ENCODE assay signal across 14 mouse cellular contexts in the genomic region with DNA sequence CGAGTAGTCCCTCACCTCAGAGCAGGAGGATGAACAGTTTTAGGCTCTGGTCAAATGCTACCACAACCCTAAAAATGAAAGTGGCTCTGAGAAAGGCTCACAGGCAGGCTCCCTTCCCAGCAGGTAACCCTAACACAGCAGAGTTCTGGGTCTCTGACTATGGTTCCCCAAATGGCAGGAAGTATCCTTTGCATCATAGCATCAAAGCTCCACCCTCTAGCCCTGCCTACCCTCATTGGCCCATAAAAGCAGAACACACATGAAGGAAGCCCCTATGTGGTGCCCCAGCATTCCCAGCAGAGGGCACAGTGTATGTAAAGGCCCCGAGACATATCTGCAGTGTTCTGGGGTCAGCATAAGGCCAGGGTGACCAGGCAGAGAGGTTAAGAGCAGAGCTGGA.
DNase-seq lines count a peak whose midpoint lies in the region; ATAC-seq and TF ChIP-seq lines count a peak whose summit lies in the region.
"Had no signal": no experiment of that assay in that cellular context is flagged by ENCODE, and none has a peak within 500 bp of the region (broad histone marks: within the 10 kb centered on the region; RNA-seq: fewer than 3 reads in every experiment).

No protein-coding gene starts in this region.

- H3K9ac ChIP-seq in intestine, postnatal 0 days (ENCODE audit: low read depth, low read length) = no peak overlapping the region
- no peak overlapping the region for H3K9ac ChIP-seq in intestine, embryonic 15.5 days
- no peak overlapping the region for H3K9ac ChIP-seq in stomach, postnatal 0 days (ENCODE audit: low read length)
- H3K9ac ChIP-seq in forebrain, embryonic 16.5 days (replicated peaks; ENCODE audit: low read depth, low read length) = no peak overlapping the region
- no peak overlapping the region for H3K9ac ChIP-seq in midbrain, embryonic 15.5 days
- H3K9ac ChIP-seq: heart, embryonic 13.5 days; hindbrain, embryonic 15.5 days; limb, embryonic 15.5 days; midbrain, embryonic 12.5 days; neural tube, embryonic 13.5 days had no signal

- no peak for TF ChIP-seq EP300 in stomach, postnatal 0 days (optimal IDR thresholded peaks at IDR 0.05)

- H3K27me3 ChIP-seq in intestine, postnatal 0 days (replicated peaks; ENCODE audit: control insufficient read depth, insufficient read depth, low read length) = no peaks in the 10 kb centered on the region
- H3K27me3 ChIP-seq in intestine, embryonic 15.5 days (replicated peaks) = no peaks in the 10 kb centered on the region
- H3K27me3 ChIP-seq in stomach, postnatal 0 days (ENCODE audit: control insufficient read depth, insufficient read depth, low read length) = no peaks in the 10 kb centered on the region
- H3K27me3 ChIP-seq in cerebellum, adult 2 months (ENCODE audit: control insufficient read depth, insufficient read depth, low read length) = no peaks in the 10 kb centered on the region
- no peaks in the 10 kb centered on the region for H3K27me3 ChIP-seq in forebrain, embryonic 16.5 days (replicated peaks; ENCODE audit: control insufficient read depth, insufficient read depth, low read length)
- no peaks in the 10 kb centered on the region for H3K27me3 ChIP-seq in midbrain, embryonic 15.5 days (replicated peaks)
- H3K27me3 ChIP-seq: heart, embryonic 13.5 days; hindbrain, embryonic 15.5 days; limb, embryonic 15.5 days; midbrain, embryonic 12.5 days; neural tube, embryonic 13.5 days had no signal

- H3K27ac ChIP-seq in intestine, postnatal 0 days (ENCODE audit: low read depth, low read length) = no peak overlapping the region
- no peak overlapping the region for H3K27ac ChIP-seq in intestine, embryonic 15.5 days
- H3K27ac ChIP-seq in bone marrow, adult 2 months (ENCODE audit: control insufficient read depth, insufficient read depth, low read depth, low read length, poor library complexity) = peak overlapping the region; percentile 57; the same call in 1 of the 2 replicates
- H3K27ac ChIP-seq in stomach, postnatal 0 days (replicated peaks) = no peak overlapping the region
- no peak overlapping the region for H3K27ac ChIP-seq in cerebellum, adult 2 months (ENCODE audit: insufficient read depth, low read length)
- no peak overlapping the region for H3K27ac ChIP-seq in forebrain, embryonic 16.5 days (ENCODE audit: low read length)
- H3K27ac ChIP-seq in midbrain, embryonic 15.5 days = no peak overlapping the region
- H3K27ac ChIP-seq: heart, embryonic 13.5 days; hindbrain, embryonic 15.5 days; limb, embryonic 15.5 days; midbrain, embryonic 12.5 days; neural tube, embryonic 13.5 days had no signal

- no peaks in the 10 kb centered on the region for H3K4me1 ChIP-seq in intestine, postnatal 0 days (replicated peaks; ENCODE audit: control insufficient read depth, insufficient read depth, low read length)
- H3K4me1 ChIP-seq in intestine, embryonic 15.5 days (replicated peaks) = no peaks in the 10 kb centered on the region; the same call in 1 of the 2 replicates
- H3K4me1 ChIP-seq in bone marrow, adult 2 months (ENCODE audit: control insufficient read depth, insufficient read depth, low read length) = no peaks in the 10 kb centered on the region; the same call in 1 of the 2 replicates
- no peaks in the 10 kb centered on the region for H3K4me1 ChIP-seq in stomach, postnatal 0 days (replicated peaks; ENCODE audit: control insufficient read depth, insufficient read depth)
- no peaks in the 10 kb centered on the region for H3K4me1 ChIP-seq in cerebellum, adult 2 months (ENCODE audit: control insufficient read depth, insufficient read depth, low read length)
- peaks cover 8% of the 10 kb centered on the region for H3K4me1 ChIP-seq in forebrain, embryonic 16.5 days (replicated peaks; ENCODE audit: control insufficient read depth, insufficient read depth, low read length)
- no peaks in the 10 kb centered on the region for H3K4me1 ChIP-seq in midbrain, embryonic 15.5 days
- H3K4me1 ChIP-seq: limb, embryonic 15.5 days had no signal

- TF ChIP-seq POLR2A in bone marrow, adult 2 months (IDR thresholded peaks at IDR 0.05; ENCODE audit: borderline replicate concordance, control insufficient read depth, low read depth, low read length) = no peak
- no peak for TF ChIP-seq POLR2A in cerebellum, adult 2 months (IDR thresholded peaks at IDR 0.05; ENCODE audit: borderline replicate concordance, insufficient read depth, low read length)

- H3K4me3 ChIP-seq in intestine, postnatal 0 days (ENCODE audit: low read depth, low read length) = no peak overlapping the region
- H3K4me3 ChIP-seq in intestine, embryonic 15.5 days (replicated peaks) = no peak overlapping the region
- H3K4me3 ChIP-seq in bone marrow, adult 2 months (replicated peaks; ENCODE audit: control insufficient read depth, low read depth, low read length) = no peak overlapping the region
- H3K4me3 ChIP-seq in stomach, postnatal 0 days (ENCODE audit: low read depth, low read length) = no peak overlapping the region
- no peak overlapping the region for H3K4me3 ChIP-seq in cerebellum, adult 2 months (replicated peaks; ENCODE audit: insufficient read depth, low read depth, low read length)
- H3K4me3 ChIP-seq in forebrain, embryonic 16.5 days (replicated peaks; ENCODE audit: low read length) = no peak overlapping the region
- H3K4me3 ChIP-seq in midbrain, embryonic 15.5 days = no peak overlapping the region
- H3K4me3 ChIP-seq: heart, embryonic 13.5 days; hindbrain, embryonic 15.5 days; limb, embryonic 15.5 days; midbrain, embryonic 12.5 days; neural tube, embryonic 13.5 days had no signal

- no peaks in the 10 kb centered on the region for H3K9me3 ChIP-seq in intestine, postnatal 0 days (ENCODE audit: control insufficient read depth)
- H3K9me3 ChIP-seq in intestine, embryonic 15.5 days = no peaks in the 10 kb centered on the region
- H3K9me3 ChIP-seq in stomach, postnatal 0 days (ENCODE audit: control insufficient read depth, low read length) = no peaks in the 10 kb centered on the region
- H3K9me3 ChIP-seq in forebrain, embryonic 16.5 days (ENCODE audit: control insufficient read depth, low read length) = no peaks in the 10 kb centered on the region
- H3K9me3 ChIP-seq in midbrain, embryonic 15.5 days = no peaks in the 10 kb centered on the region
- H3K9me3 ChIP-seq: heart, embryonic 13.5 days; hindbrain, embryonic 15.5 days; limb, embryonic 15.5 days; midbrain, embryonic 12.5 days; neural tube, embryonic 13.5 days had no signal

- ATAC-seq in intestine, postnatal 0 days = no peak
- no peak for ATAC-seq in intestine, embryonic 15.5 days
- ATAC-seq in stomach, postnatal 0 days (ENCODE audit: low FRiP score, low TSS enrichment) = no peak
- ATAC-seq in forebrain, embryonic 16.5 days = no peak
- no peak for ATAC-seq in midbrain, embryonic 15.5 days (replicated peaks)

- H3K4me2 ChIP-seq in intestine, postnatal 0 days (replicated peaks; ENCODE audit: low read depth) = no peak overlapping the region
- H3K4me2 ChIP-seq in intestine, embryonic 15.5 days (replicated peaks) = no peak overlapping the region
- H3K4me2 ChIP-seq in stomach, postnatal 0 days (replicated peaks; ENCODE audit: low read depth) = no peak overlapping the region
- H3K4me2 ChIP-seq in forebrain, embryonic 16.5 days (ENCODE audit: low read length) = no peak overlapping the region
- H3K4me2 ChIP-seq in midbrain, embryonic 15.5 days = no peak overlapping the region
- H3K4me2 ChIP-seq: heart, embryonic 13.5 days; hindbrain, embryonic 15.5 days; limb, embryonic 15.5 days; midbrain, embryonic 12.5 days; neural tube, embryonic 13.5 days had no signal

- peak; percentile 11; the same call in 1 of the 2 replicates for TF ChIP-seq CTCF in intestine, postnatal 0 days (IDR thresholded peaks at IDR 0.05; ENCODE audit: low read depth)
- TF ChIP-seq CTCF in bone marrow, adult 2 months (IDR thresholded peaks at IDR 0.05; ENCODE audit: control insufficient read depth, insufficient read depth, low read length) = no peak
- TF ChIP-seq CTCF in stomach, postnatal 0 days (IDR thresholded peaks at IDR 0.05; ENCODE audit: low read depth) = peak; percentile 11; the same call in 1 of the 2 replicates
- no peak for TF ChIP-seq CTCF in cerebellum, adult 2 months (IDR thresholded peaks at IDR 0.05; ENCODE audit: borderline replicate concordance, insufficient read depth, low read depth, low read length)

- DNase-seq in lung, postnatal 36 days = peak; percentile 45
- no peak for DNase-seq in stomach, postnatal 0 days (ENCODE audit: low spot score)
- no peak for DNase-seq in cerebellum, adult 2 months
- DNase-seq: adrenal gland, postnatal 10 days had no signal

- WGBS in intestine, postnatal 0 days = 71% methylated on average over 2 of the region's 2 CpGs
- WGBS in intestine, embryonic 15.5 days = 68% methylated on average over 2 of the region's 2 CpGs
- WGBS in bone marrow, adult 2 months = 15% methylated on average over 2 of the region's 2 CpGs
- 78% methylated on average over 2 of the region's 2 CpGs for WGBS in stomach, postnatal 0 days
- 93% methylated on average over 2 of the region's 2 CpGs for WGBS in cerebellum, adult 2 months
- WGBS in forebrain, embryonic 16.5 days = 83% methylated on average over 2 of the region's 2 CpGs
- WGBS in midbrain, embryonic 15.5 days = 87% methylated on average over 2 of the region's 2 CpGs

- no peaks in the 10 kb centered on the region for H3K36me3 ChIP-seq in intestine, postnatal 0 days (ENCODE audit: control insufficient read depth, insufficient read depth)
- no peaks in the 10 kb centered on the region for H3K36me3 ChIP-seq in intestine, embryonic 15.5 days
- H3K36me3 ChIP-seq in stomach, postnatal 0 days (ENCODE audit: control insufficient read depth, insufficient read depth, low read length) = no peaks in the 10 kb centered on the region
- no peaks in the 10 kb centered on the region for H3K36me3 ChIP-seq in forebrain, embryonic 16.5 days (ENCODE audit: control insufficient read depth, insufficient read depth)
- H3K36me3 ChIP-seq in midbrain, embryonic 15.5 days (replicated peaks) = no peaks in the 10 kb centered on the region
- H3K36me3 ChIP-seq: heart, embryonic 13.5 days; hindbrain, embryonic 15.5 days; limb, embryonic 15.5 days; midbrain, embryonic 12.5 days; neural tube, embryonic 13.5 days had no signal

Comparison
In these comparisons a context has a peak if more than half of its experiments do, and no peak if none do; other contexts are left out.
1. CTCF ChIP-seq: peak in intestine, postnatal 0 days (single experiment) and stomach, postnatal 0 days (single experiment); none in bone marrow, adult 2 months (single experiment) and cerebellum, adult 2 months (single experiment).